Mouse (Mus musculus) CH12.LX (cell line): ENCODE measurements around the gene 1110017D15Rik.

ENCODE experiments used
- EP300 ChIP-seq: IDR thresholded peaks from 2 replicates; pipeline ENCODE4 v1.6.1; 2011; ENCODE audit warnings: low read length, improper control_type of control experiment
- HCFC1 ChIP-seq: IDR thresholded peaks from 2 replicates; pipeline ENCODE4 v1.6.1; 2012; ENCODE audit warnings: low read depth, mild to moderate bottlenecking, inconsistent platforms, low read length, improper control_type of control experiment
- JUND ChIP-seq: conservative IDR thresholded peaks from 2 replicates; pipeline ENCODE4 v1.6.1; 2011; ENCODE audit warnings: low read depth, low read length, improper control_type of control experiment
- POLR2A ChIP-seq: IDR thresholded peaks from 2 replicates; pipeline ENCODE4 v1.6.1; 2011; ENCODE audit warnings: low read depth, mild to moderate bottlenecking, improper control_type of control experiment, low read length

GRCm38 (mm10) chr4:41465287-41465665 lies 51.9 kb downstream of the 1110017D15Rik start:
- no peak for TF ChIP-seq HCFC1
- TF ChIP-seq POLR2A: no peak
- TF ChIP-seq JUND: no peak
- no peak for TF ChIP-seq EP300
